Mouse (Mus musculus) limb, embryonic 13.5 days (tissue): ENCODE results near the gene Ptprj. TPM values are rescaled to one million over a fixed set of nuclear protein-coding genes. Genes with fewer than 3 reads are reported as not detected.

Source experiments
- ATAC-seq: fragments of 200-750 bp; cut with Nextera tagmentation; 2 replicates; pipeline ENCODE4 v1.8.0; 2017; ENCODE audit warnings: low read depth, moderate number of reproducible peaks, moderate TSS enrichment; ENCODE audit not compliant: low FRiP score
- H3K27ac ChIP-seq: fragments of 300-500 bp; sonication (generic); 2 replicates; pipeline ENCODE4 v1.5.1; 2015; ENCODE audit warnings: inconsistent platforms, mild to moderate bottlenecking, moderate library complexity
- H3K27me3 ChIP-seq: fragments of 300-500 bp; sonication (generic); 2 replicates; pipeline ENCODE4 v1.6.1; 2015; ENCODE audit warnings: mild to moderate bottlenecking, inconsistent platforms
- H3K36me3 ChIP-seq: fragments of 300-500 bp; sonication (generic); 2 replicates; pipeline ENCODE4 v1.6.1; 2015; ENCODE audit warnings: inconsistent platforms, mild to moderate bottlenecking, moderate library complexity
- H3K4me1 ChIP-seq: fragments of 300-500 bp; sonication (generic); 2 replicates; pipeline ENCODE4 v1.6.1; 2015; ENCODE audit warnings: inconsistent platforms
- H3K4me2 ChIP-seq: fragments of 300-500 bp; sonication (generic); replicated peaks from 2 replicates; pipeline ENCODE4 v1.6.1; 2015; ENCODE audit warnings: inconsistent platforms, mild to moderate bottlenecking, moderate library complexity
- H3K4me3 ChIP-seq: fragments of 300-500 bp; sonication (generic); 2 replicates; pipeline ENCODE4 v1.5.1; 2015; ENCODE audit warnings: moderate library complexity, mild to moderate bottlenecking, inconsistent platforms
- H3K9ac ChIP-seq: fragments of 300-500 bp; sonication (generic); 2 replicates; pipeline ENCODE4 v1.6.1; 2015; ENCODE audit warnings: mild to moderate bottlenecking, inconsistent platforms
- H3K9me3 ChIP-seq: fragments of 300-500 bp; sonication (generic); 2 replicates; pipeline ENCODE4 v1.6.1; 2016; ENCODE audit warnings: inconsistent platforms
- whole genome bisulfite sequencing: fragments of 180-500 bp; shearing (Covaris S2); methylation state at CpG from one replicate; pipeline ENCODE4 v1.1.7; 2015; 5-methylcytosine and 5-hydroxymethylcytosine counted together
- polyA plus RNA-seq: library from polyadenylated mRNA; unstranded; fragments of >200 nt; fragmentation: Nextera tagmentation; extraction: Ambion mirVana; gene quantifications from 2 replicates; pipeline ENCODE4 v1.2.1, GENCODE M21; 2015

Gene Ptprj
- polyA plus RNA-seq, 1 experiment from 2014 or later: 1.6 TPM

- ATAC-seq: no peak
- H3K9ac ChIP-seq: no peak overlapping the region
- H3K4me2 ChIP-seq: no peak overlapping the region
- H3K36me3 ChIP-seq: no peaks in the 10 kb centered on the region
- peaks cover 3% of the 10 kb centered on the region; the same call in 1 of the 2 replicates for H3K27me3 ChIP-seq
- WGBS: 49% methylated on average over 4 of the region's 4 CpGs
- H3K27ac ChIP-seq: no peak overlapping the region
- H3K4me1 ChIP-seq: 0 out of 2 replicates have a peak, but pooled peaks cover 4% of the 10 kb centered on the region
- H3K4me3 ChIP-seq: no peak overlapping the region
- no peaks in the 10 kb centered on the region; the same call in 1 of the 2 replicates for H3K9me3 ChIP-seq
Measured at GRCm38 (mm10) chr2:90554806-90555205, 25.6 kb downstream of the Ptprj start.

DNA sequence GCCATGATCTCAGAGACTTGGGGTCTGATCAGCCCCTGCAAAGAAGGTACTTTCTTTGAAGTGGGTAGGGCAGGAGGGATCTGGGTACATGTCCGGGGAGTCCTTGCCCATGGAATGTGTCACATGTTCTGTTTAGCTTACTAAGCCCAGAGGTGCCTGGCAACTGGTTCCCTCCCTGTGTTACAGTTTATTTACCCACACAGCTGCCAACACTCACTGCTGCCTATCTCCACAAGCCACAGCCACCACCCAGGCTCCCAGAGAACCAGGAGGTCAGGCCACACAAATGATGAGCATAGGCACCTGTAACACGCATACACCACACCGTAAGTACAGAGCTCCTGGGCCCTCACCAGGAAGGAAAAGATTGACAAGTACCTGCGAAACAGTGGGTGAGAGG lies 26.6 kb downstream of the Ptprj start:
- no peak for ATAC-seq
- no peak overlapping the region for H3K4me3 ChIP-seq
- 84% methylated on average over 4 of the region's 4 CpGs for WGBS

DNA sequence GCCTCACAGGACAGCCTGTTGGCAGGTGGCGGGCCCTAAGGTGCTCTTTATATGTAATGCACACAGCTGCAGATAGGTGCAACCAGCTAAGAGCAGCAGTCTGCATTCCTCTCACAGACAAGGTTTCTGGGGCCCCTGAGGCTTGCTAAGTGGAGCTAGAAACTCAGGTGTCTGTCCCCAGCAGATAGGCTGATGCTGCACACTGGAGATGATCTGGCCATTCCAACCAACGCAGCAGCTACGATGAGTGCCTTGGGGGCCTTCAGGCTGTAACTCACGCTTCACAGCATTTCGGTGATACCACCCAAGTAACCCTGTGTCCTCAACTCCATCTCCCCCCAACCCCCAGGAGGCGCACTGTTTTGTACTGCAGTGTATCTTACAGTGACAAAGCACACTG lies 29.8 kb downstream of the Ptprj start:
- peaks cover 3% of the 10 kb centered on the region; the same call in 1 of the 2 replicates for H3K27me3 ChIP-seq
- H3K4me2 ChIP-seq: no peak overlapping the region
- no peak overlapping the region for H3K9ac ChIP-seq
- 89% methylated on average over 6 of the region's 6 CpGs for WGBS
- H3K4me1 ChIP-seq: peaks cover 4% of the 10 kb centered on the region; the same call in 1 of the 2 replicates
- no peak overlapping the region for H3K27ac ChIP-seq
- no peak for ATAC-seq
- no peak overlapping the region for H3K4me3 ChIP-seq
- no peaks in the 10 kb centered on the region; the same call in 1 of the 2 replicates for H3K9me3 ChIP-seq
- no peaks in the 10 kb centered on the region for H3K36me3 ChIP-seq

More for the DNA sequence above, 26.6 kb downstream of the Ptprj start:
- peaks cover 3% of the 10 kb centered on the region; the same call in 1 of the 2 replicates for H3K27me3 ChIP-seq
- no peak overlapping the region for H3K4me2 ChIP-seq
- no peaks in the 10 kb centered on the region for H3K36me3 ChIP-seq
- H3K9ac ChIP-seq: no peak overlapping the region
- H3K4me1 ChIP-seq: 0 out of 2 replicates have a peak, but pooled peaks cover 4% of the 10 kb centered on the region
- no peaks in the 10 kb centered on the region; the same call in 1 of the 2 replicates for H3K9me3 ChIP-seq
- no peak overlapping the region for H3K27ac ChIP-seq

GRCm38 (mm10) chr2:90548541-90548940 lies 31.9 kb downstream of the Ptprj start:
- H3K27me3 ChIP-seq: no peaks in the 10 kb centered on the region; the same call in 1 of the 2 replicates
- no peak overlapping the region for H3K9ac ChIP-seq
- H3K9me3 ChIP-seq: no peaks in the 10 kb centered on the region; the same call in 1 of the 2 replicates
- no peak for ATAC-seq
- peaks cover 4% of the 10 kb centered on the region; the same call in 1 of the 2 replicates for H3K4me1 ChIP-seq
- H3K4me2 ChIP-seq: no peak overlapping the region
- 85% methylated on average over 5 of the region's 5 CpGs for WGBS
- no peak overlapping the region for H3K4me3 ChIP-seq
- H3K36me3 ChIP-seq: no peaks in the 10 kb centered on the region
- no peak overlapping the region for H3K27ac ChIP-seq

DNA sequence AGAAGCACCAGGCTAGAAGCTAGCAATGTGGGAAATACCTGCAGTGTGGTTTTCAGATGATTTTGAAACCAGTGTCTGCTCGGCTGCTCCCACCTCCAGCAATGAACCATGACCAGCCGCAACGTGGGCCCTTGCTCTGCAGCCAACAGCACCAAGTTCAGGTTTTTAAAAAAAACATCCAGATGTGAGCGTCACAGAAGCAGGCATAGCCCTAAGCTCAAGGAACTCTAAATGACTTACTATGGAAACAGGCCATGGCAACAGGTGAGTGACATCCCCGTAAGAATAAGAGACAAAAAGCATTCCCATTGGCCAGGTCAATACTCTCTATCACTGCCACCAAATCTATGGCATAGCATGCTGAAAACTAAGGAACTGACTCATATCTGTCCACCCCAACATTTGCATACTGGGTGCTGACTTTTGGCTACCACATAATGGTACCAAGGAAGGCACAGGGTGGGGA lies 33.3 kb downstream of the Ptprj start:
- no peak overlapping the region for H3K9ac ChIP-seq
- H3K36me3 ChIP-seq: no peaks in the 10 kb centered on the region
- ATAC-seq: no peak
- H3K4me2 ChIP-seq: no peak overlapping the region
- H3K27ac ChIP-seq: no peak overlapping the region
- 82% methylated on average over 5 of the region's 5 CpGs for WGBS
- peaks cover 4% of the 10 kb centered on the region; the same call in 1 of the 2 replicates for H3K4me1 ChIP-seq
- no peak overlapping the region for H3K4me3 ChIP-seq
- no peaks in the 10 kb centered on the region; the same call in 1 of the 2 replicates for H3K9me3 ChIP-seq
- H3K27me3 ChIP-seq: no peaks in the 10 kb centered on the region

GRCm38 (mm10) chr2:90545261-90545660 lies 35.2 kb downstream of the Ptprj start:
- Histone ChIP-seq H3K36me3 (no peaks in the 10 kb centered on the region), H3K9ac (no peak overlapping the region), H3K4me1 (no peaks in the 10 kb centered on the region; the same call in 1 of the 2 replicates), H3K4me3 (no peak overlapping the region), H3K27me3 (no peaks in the 10 kb centered on the region), H3K27ac (no peak overlapping the region), H3K4me2 (no peak overlapping the region), H3K9me3 (no peaks in the 10 kb centered on the region)
- 88% methylated on average over 5 of the region's 5 CpGs for WGBS
- ATAC-seq: no peak

DNA sequence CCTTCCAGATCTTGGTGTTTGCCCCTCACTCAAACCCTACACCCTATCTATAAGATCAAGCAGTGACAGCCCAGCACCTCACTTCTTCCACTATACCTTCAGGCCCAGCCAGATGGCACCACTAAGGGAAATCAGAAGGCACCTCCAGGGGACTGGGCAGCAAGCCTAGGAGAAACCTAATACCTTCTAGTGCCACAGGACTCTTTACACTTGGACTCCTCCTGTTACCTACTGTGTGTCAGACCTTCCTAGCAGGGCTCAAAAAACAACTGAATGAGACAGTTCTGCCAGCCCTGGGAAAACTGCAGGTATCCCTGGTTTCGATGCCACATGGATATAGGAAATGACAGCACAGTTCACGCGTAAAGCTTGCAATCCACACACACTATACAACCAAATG lies 36.5 kb downstream of the Ptprj start:
- Histone ChIP-seq H3K36me3 (no peaks in the 10 kb centered on the region), H3K9me3 (no peaks in the 10 kb centered on the region), H3K4me3 (no peak overlapping the region), H3K4me2 (no peak overlapping the region), H3K4me1 (no peaks in the 10 kb centered on the region; the same call in 1 of the 2 replicates), H3K9ac (no peak overlapping the region), H3K27ac (no peak overlapping the region), H3K27me3 (no peaks in the 10 kb centered on the region)
- WGBS: 89% methylated on average over 3 of the region's 3 CpGs
- no peak for ATAC-seq

- no peak overlapping the region for H3K4me2 ChIP-seq
- H3K36me3 ChIP-seq: no peaks in the 10 kb centered on the region
- no peak overlapping the region for H3K4me3 ChIP-seq
- H3K9me3 ChIP-seq: no peaks in the 10 kb centered on the region
- no peak for ATAC-seq
- WGBS: 93% methylated on average over 6 of the region's 6 CpGs
- H3K9ac ChIP-seq: no peak overlapping the region
- H3K27me3 ChIP-seq: no peaks in the 10 kb centered on the region
- H3K27ac ChIP-seq: no peak overlapping the region
- H3K4me1 ChIP-seq: no peaks in the 10 kb centered on the region; the same call in 1 of the 2 replicates
Measured at GRCm38 (mm10) chr2:90543106-90543702, 37.2 kb downstream of the Ptprj start.

- Histone ChIP-seq H3K27ac (no peak overlapping the region), H3K4me2 (no peak overlapping the region), H3K9ac (no peak overlapping the region), H3K4me1 (no peaks in the 10 kb centered on the region; the same call in 1 of the 2 replicates), H3K9me3 (no peaks in the 10 kb centered on the region), H3K36me3 (no peaks in the 10 kb centered on the region), H3K4me3 (no peak overlapping the region), H3K27me3 (no peaks in the 10 kb centered on the region)
- no peak for ATAC-seq
- WGBS: 79% methylated on average over 2 of the region's 2 CpGs
Measured at GRCm38 (mm10) chr2:90542656-90543055, 37.8 kb downstream of the Ptprj start.

DNA sequence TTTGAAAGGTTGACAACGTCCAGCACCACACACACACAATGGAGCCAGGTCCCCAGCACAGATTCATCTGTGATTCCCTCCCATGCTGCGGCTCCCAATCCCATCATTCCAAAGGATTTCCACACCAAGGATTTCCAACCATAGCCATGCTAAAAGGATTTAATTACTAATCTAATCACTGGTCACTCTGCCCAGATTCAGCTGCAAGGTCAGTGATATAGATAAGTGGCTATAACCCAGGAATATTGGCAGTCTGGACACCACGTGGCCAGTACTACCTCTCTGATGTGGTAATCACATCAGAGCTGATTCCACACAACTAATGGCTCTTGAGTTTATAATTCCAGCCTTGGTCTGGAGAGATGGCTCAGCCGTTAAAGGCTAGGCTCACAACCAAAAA lies 41.2 kb downstream of the Ptprj start:
- ATAC-seq: no peak
- no peak overlapping the region for H3K27ac ChIP-seq
- H3K4me2 ChIP-seq: no peak overlapping the region
- H3K4me1 ChIP-seq: no peaks in the 10 kb centered on the region
- H3K4me3 ChIP-seq: no peak overlapping the region
- H3K9me3 ChIP-seq: no peaks in the 10 kb centered on the region
- no peaks in the 10 kb centered on the region for H3K36me3 ChIP-seq
- WGBS: 87% methylated on average over 4 of the region's 4 CpGs
- H3K27me3 ChIP-seq: 0 out of 2 replicates have a peak, but pooled peaks cover 3% of the 10 kb centered on the region
- no peak overlapping the region for H3K9ac ChIP-seq

DNA sequence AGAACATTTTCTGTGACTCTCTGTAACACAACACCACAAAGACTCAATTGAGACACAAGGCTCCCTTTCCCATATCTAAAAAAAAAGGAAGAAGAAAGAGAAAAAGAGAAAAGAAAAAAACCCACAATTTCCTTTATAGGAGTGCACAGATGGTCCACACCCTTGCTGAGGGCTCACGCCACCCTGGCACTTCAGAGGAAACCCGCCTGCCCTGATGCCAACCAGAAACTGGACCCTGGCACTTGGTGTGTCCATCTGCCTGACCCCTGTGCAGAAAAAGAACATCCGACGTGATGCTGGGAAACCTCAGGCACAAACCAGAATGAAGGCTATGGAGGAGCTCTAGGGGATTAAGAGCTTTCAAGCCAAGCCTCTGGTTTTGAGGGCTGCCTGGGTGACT lies 43.2 kb downstream of the Ptprj start:
- Histone ChIP-seq H3K4me1 (no peaks in the 10 kb centered on the region), H3K27ac (no peak overlapping the region), H3K9me3 (no peaks in the 10 kb centered on the region), H3K9ac (no peak overlapping the region), H3K4me2 (no peak overlapping the region), H3K4me3 (no peak overlapping the region), H3K36me3 (no peaks in the 10 kb centered on the region), H3K27me3 (0 out of 2 replicates have a peak, but pooled peaks cover 3% of the 10 kb centered on the region)
- WGBS: 61% methylated on average over 4 of the region's 4 CpGs
- ATAC-seq: no peak

- H3K27ac ChIP-seq: no peak overlapping the region
- no peaks in the 10 kb centered on the region for H3K9me3 ChIP-seq
- H3K36me3 ChIP-seq: no peaks in the 10 kb centered on the region
- no peak for ATAC-seq
- no peak overlapping the region for H3K9ac ChIP-seq
- no peak overlapping the region for H3K4me3 ChIP-seq
- H3K27me3 ChIP-seq: 0 out of 2 replicates have a peak, but pooled peaks cover 3% of the 10 kb centered on the region
- WGBS: 9% methylated on average over 9 of the region's 9 CpGs
- no peaks in the 10 kb centered on the region for H3K4me1 ChIP-seq
- no peak overlapping the region for H3K4me2 ChIP-seq
Measured at GRCm38 (mm10) chr2:90536555-90536954, 43.9 kb downstream of the Ptprj start.
